Mouse (Mus musculus): Measurements from ENCODE around the gene 4932438H23Rik. TPM values are rescaled to one million over a fixed set of nuclear protein-coding genes. Genes with fewer than 3 reads are reported as not detected.
A peak's percentile ranks its signal among the peaks of the same experiment; 100 is the strongest.

The 4932438H23Rik gene
- total and polyA plus RNA-seq, 3 experiments, result not detected

- H3K4me3 ChIP-seq (ENCODE audit: control insufficient read depth in 1 of 2, insufficient read depth in 1 of 2, low read depth in 2 of 2, low read length in 2 of 2), result no peak overlapping the region
- peak; percentile 58; the same call in 1 of the 2 replicates for TF ChIP-seq ZNF384 (IDR thresholded peaks at IDR 0.05; ENCODE audit: low read depth, low read length)
- TF ChIP-seq ZMIZ1 (IDR thresholded peaks at IDR 0.05; ENCODE audit: low read depth, low read length), result no peak
Observed at GRCm38 (mm10) chr16:91096984-91097506, 2.1 kb upstream of the 4932438H23Rik start.

GRCm38 (mm10) chr16:91096016-91096415 is 1.1 kb upstream of the 4932438H23Rik start:
- Histone ChIP-seq H3K36me3 (ENCODE audit: control insufficient read depth in 1 of 2, insufficient read depth in 2 of 2, low read length in 2 of 2) (peaks cover 0 to 5% of the 10 kb centered on the region in 2 experiments; a peak in 2 of 4 replicates), H3K9ac (ENCODE audit: control insufficient read depth, low read depth, low read length, poor library complexity, severe bottlenecking) (no peak overlapping the region), H3K27me3 (ENCODE audit: control insufficient read depth in 1 of 2, insufficient read depth in 2 of 2, low read length in 2 of 2) (no peaks in the 10 kb centered on the region), H3K9me3 (replicated peaks; ENCODE audit: insufficient read depth, low read length) (no peaks in the 10 kb centered on the region), H3K4me1 (ENCODE audit: control insufficient read depth in 1 of 2, insufficient read depth in 2 of 2, low read length in 2 of 2) (peaks cover 0 to 5% of the 10 kb centered on the region in 2 experiments; a peak in 1 of 4 replicates), H3K79me2 (ENCODE audit: control insufficient read depth, insufficient read depth, low read length, poor library complexity) (no peaks in the 10 kb centered on the region), H3K4me3 (ENCODE audit: control insufficient read depth in 1 of 2, insufficient read depth in 1 of 2, low read depth in 2 of 2, low read length in 2 of 2) (no peak overlapping the region), H3K27ac (ENCODE audit: control insufficient read depth, low read depth, low read length) (no peak overlapping the region)
- no peak for DNase-seq (ENCODE audit: low read depth, low spot score)
- TF ChIP-seq GABPA (IDR thresholded peaks at IDR 0.05; ENCODE audit: low read depth, low read length), result no peak
- no peak for TF ChIP-seq USF1 (IDR thresholded peaks at IDR 0.05; ENCODE audit: low read depth, low read length)
- TF ChIP-seq MAX (IDR thresholded peaks at IDR 0.05; ENCODE audit: low read length), result no peak
- no peak for TF ChIP-seq MAFK (IDR thresholded peaks at IDR 0.05; ENCODE audit: borderline replicate concordance, low read depth, low read length)

More at GRCm38 (mm10) chr16:91096984-91097506, 2.1 kb upstream of the 4932438H23Rik start:
- no peak overlapping the region for H3K9ac ChIP-seq (ENCODE audit: control insufficient read depth, low read depth, low read length, poor library complexity, severe bottlenecking)
- peaks cover 0 to 5% of the 10 kb centered on the region in 2 experiments; a peak in 1 of 4 replicates for H3K4me1 ChIP-seq (ENCODE audit: control insufficient read depth in 1 of 2, insufficient read depth in 2 of 2, low read length in 2 of 2)
- H3K36me3 ChIP-seq (ENCODE audit: control insufficient read depth in 1 of 2, insufficient read depth in 2 of 2, low read length in 2 of 2), result peaks cover 0 to 7% of the 10 kb centered on the region in 2 experiments; a peak in 2 of 4 replicates
- H3K9me3 ChIP-seq (replicated peaks; ENCODE audit: insufficient read depth, low read length), result no peaks in the 10 kb centered on the region
- H3K27ac ChIP-seq (ENCODE audit: control insufficient read depth, low read depth, low read length), result no peak overlapping the region
- no peaks in the 10 kb centered on the region for H3K79me2 ChIP-seq (ENCODE audit: control insufficient read depth, insufficient read depth, low read length, poor library complexity)
- no peaks in the 10 kb centered on the region for H3K27me3 ChIP-seq (ENCODE audit: control insufficient read depth in 1 of 2, insufficient read depth in 2 of 2, low read length in 2 of 2)
- DNase-seq (ENCODE audit: low read depth, low spot score), result no peak

- H3K27me3 ChIP-seq (ENCODE audit: control insufficient read depth in 1 of 2, insufficient read depth in 2 of 2, low read length in 2 of 2), result no peaks in the 10 kb centered on the region
- H3K4me1 ChIP-seq (ENCODE audit: control insufficient read depth in 1 of 2, insufficient read depth in 2 of 2, low read length in 2 of 2), result peaks cover 18 to 23% of the 10 kb centered on the region in 2 experiments
- H3K4me3 ChIP-seq (ENCODE audit: control insufficient read depth in 1 of 2, insufficient read depth in 1 of 2, low read depth in 2 of 2, low read length in 2 of 2), result peak overlapping the region; percentile 26 to 43
- peak; percentile 97 for DNase-seq (ENCODE audit: low read depth, low spot score)
- H3K79me2 ChIP-seq (ENCODE audit: control insufficient read depth, insufficient read depth, low read length, poor library complexity), result no peaks in the 10 kb centered on the region
- no peaks in the 10 kb centered on the region for H3K9me3 ChIP-seq (replicated peaks; ENCODE audit: insufficient read depth, low read length)
- peak overlapping the region; percentile 96 for H3K27ac ChIP-seq (ENCODE audit: control insufficient read depth, low read depth, low read length)
- H3K36me3 ChIP-seq (ENCODE audit: control insufficient read depth in 1 of 2, insufficient read depth in 2 of 2, low read length in 2 of 2), result peaks cover 0 to 11% of the 10 kb centered on the region in 2 experiments; a peak in 2 of 4 replicates
- H3K9ac ChIP-seq (ENCODE audit: control insufficient read depth, low read depth, low read length, poor library complexity, severe bottlenecking), result peak overlapping the region; percentile 43
- TF ChIP-seq CHD1 (IDR thresholded peaks at IDR 0.05; ENCODE audit: low read depth, low read length) (no peak), HCFC1 (IDR thresholded peaks at IDR 0.05; ENCODE audit: low read depth, low read length) (no peak; the same call in 1 of the 2 replicates), MYC (IDR thresholded peaks at IDR 0.05; ENCODE audit: low read depth, low read length) (0 out of 2 replicates have a peak, but pooled peaks have one; percentile 10), POLR2AphosphoS2 (IDR thresholded peaks at IDR 0.05; ENCODE audit: low read length) (no peak), TBP (IDR thresholded peaks at IDR 0.05; ENCODE audit: low read depth, low read length) (0 out of 2 replicates have a peak, but pooled peaks have one; percentile 36), ZC3H11A (IDR thresholded peaks at IDR 0.05; ENCODE audit: low read depth, low read length) (no peak), MYB (IDR thresholded peaks at IDR 0.05; ENCODE audit: low read depth, low read length) (0 out of 2 replicates have a peak, but pooled peaks have one; percentile 65), RCOR1 (IDR thresholded peaks at IDR 0.05; ENCODE audit: low read depth, low read length) (peak; percentile 67; the same call in 1 of the 2 replicates), NELFE (IDR thresholded peaks at IDR 0.05; ENCODE audit: low read depth, low read length) (no peak), MAFK (IDR thresholded peaks at IDR 0.05; ENCODE audit: borderline replicate concordance, low read depth, low read length) (peak; percentile 85; the same call in 1 of the 2 replicates), BHLHE40 (IDR thresholded peaks at IDR 0.05; ENCODE audit: borderline replicate concordance, low read depth, low read length) (0 out of 2 replicates have a peak, but pooled peaks have one; percentile 38), CTCF (IDR thresholded peaks at IDR 0.05 in 2 of 3, conservative IDR thresholded peaks at IDR 0.05 in 1 of 3; ENCODE audit: control insufficient read depth in 1 of 3, insufficient read depth in 1 of 3, low read depth in 2 of 3, low read length in 3 of 3, poor library complexity in 1 of 3, severe bottlenecking in 1 of 3) (no peak), TCF12 (IDR thresholded peaks at IDR 0.05; ENCODE audit: low read depth, low read length) (peak; percentile 95), ELF1 (IDR thresholded peaks at IDR 0.05; ENCODE audit: low read depth, low read length) (peak; percentile 50; the same call in 1 of the 2 replicates), ETS1 (IDR thresholded peaks at IDR 0.05; ENCODE audit: low read depth, low read length) (peak; percentile 92), POLR2AphosphoS5 (IDR thresholded peaks at IDR 0.05; ENCODE audit: borderline replicate concordance, low read depth, low read length) (no peak), NRF1 (IDR thresholded peaks at IDR 0.05; ENCODE audit: insufficient read depth, low read depth, low read length, poor library complexity, severe bottlenecking) (no peak), SMC3 (IDR thresholded peaks at IDR 0.05; ENCODE audit: low read depth, low read length) (peak; percentile 23; the same call in 1 of the 2 replicates)
Observed at GRCm38 (mm10) chr16:91086642-91087306, 8.1 kb downstream of the 4932438H23Rik start.

Data from MEL (cell line).